Mouse (Mus musculus): ENCODE measurements at regions not wholly inside any gene's neighbourhood (a gene's known extent, or its start where the extent isn't known, plus 50 kb on each side); places are given as distances from the start of the nearest gene placed in this dataset.

DNA sequence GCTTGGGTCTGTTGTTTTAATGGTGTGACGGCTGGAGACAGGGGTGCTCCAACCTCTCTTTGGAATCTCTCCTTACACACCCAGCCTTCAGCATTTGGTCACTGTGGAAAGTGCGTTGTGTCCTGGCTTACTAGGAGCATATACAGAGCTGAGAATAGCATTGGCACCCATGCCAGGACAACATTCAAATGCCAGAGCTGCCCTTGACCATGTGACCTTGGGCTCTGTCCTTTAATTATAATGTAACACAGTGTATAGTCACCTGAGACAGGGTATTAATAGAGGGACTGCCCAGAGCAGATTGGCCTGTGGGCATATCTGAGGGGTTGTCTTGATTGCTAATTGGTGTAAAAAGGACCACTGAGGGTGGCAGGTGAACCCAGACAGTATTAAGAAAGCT lies 60.7 kb upstream of the Gm11733 start:
- TF ChIP-seq POLR2A (IDR thresholded peaks at IDR 0.05; ENCODE audit: insufficient read depth, low read depth, low read length) (no peak), CTCF (IDR thresholded peaks at IDR 0.05; ENCODE audit: insufficient read depth, low read depth, low read length) (no peak)

All from olfactory bulb, adult 2 months (tissue).